Mouse (Mus musculus) intestine, postnatal 0 days (tissue): ENCODE measurements around the gene Pagr1a. TPM values are rescaled to one million over a fixed set of nuclear protein-coding genes. Genes with fewer than 3 reads are reported as not detected.

Experiments used
- ATAC-seq: fragments of 200-750 bp; cut with Nextera tagmentation; 2 replicates; pipeline ENCODE4 v1.8.0; 2017; ENCODE audit warnings: mild to moderate bottlenecking, moderate TSS enrichment, moderate library complexity
- H3K27ac ChIP-seq: fragments of 300-500 bp; sonication (generic); 2 replicates; pipeline ENCODE4 v1.5.1; 2014; ENCODE audit warnings: mild to moderate bottlenecking, low read depth, low read length, moderate library complexity
- H3K27me3 ChIP-seq: fragments of 300-500 bp; sonication (generic); replicated peaks from 2 replicates; pipeline ENCODE4 v1.6.1; 2014; ENCODE audit warnings: low read length, mixed read lengths; ENCODE audit not compliant: control insufficient read depth, insufficient read depth
- H3K36me3 ChIP-seq: fragments of 300-500 bp; sonication (generic); 2 replicates; pipeline ENCODE4 v1.6.1; 2014; ENCODE audit warnings: mild to moderate bottlenecking, moderate library complexity; ENCODE audit not compliant: control insufficient read depth, insufficient read depth
- H3K4me1 ChIP-seq: fragments of 300-500 bp; sonication (generic); replicated peaks from 2 replicates; pipeline ENCODE4 v1.6.1; 2014; ENCODE audit warnings: antibody characterized with exemption, low read length, mixed read lengths; ENCODE audit not compliant: control insufficient read depth, insufficient read depth
- H3K4me2 ChIP-seq: fragments of 300-500 bp; sonication (generic); replicated peaks from 2 replicates; pipeline ENCODE4 v1.6.1; 2014; ENCODE audit warnings: low read depth, mild to moderate bottlenecking, moderate library complexity
- H3K4me3 ChIP-seq: fragments of 300-500 bp; sonication (generic); 2 replicates; pipeline ENCODE4 v1.5.1; 2014; ENCODE audit warnings: low read depth, low read length
- H3K9ac ChIP-seq: fragments of 300-500 bp; sonication (generic); 2 replicates; pipeline ENCODE4 v1.6.1; 2014; ENCODE audit warnings: mild to moderate bottlenecking, low read depth, low read length
- H3K9me3 ChIP-seq: fragments of 300-500 bp; sonication (generic); 2 replicates; pipeline ENCODE4 v1.6.1; 2016; ENCODE audit warnings: mixed run types; ENCODE audit not compliant: control insufficient read depth
- CTCF ChIP-seq: sonication (generic); IDR thresholded peaks from 2 replicates; pipeline ENCODE4 v1.5.1; 2016; ENCODE audit warnings: low read depth, mild to moderate bottlenecking, control low read depth, antibody characterized with exemption, moderate library complexity
- WGBS: fragments of 180-500 bp; shearing (Covaris S2); extraction: QIAGEN DNeasy Blood & Tissue Kit; methylation state at CpG from one replicate; pipeline ENCODE4 v1.1.7; 2014; 5-methylcytosine and 5-hydroxymethylcytosine counted together
- polyA plus RNA-seq: library from polyadenylated mRNA; unstranded; fragments of >200 nt; fragmentation: Nextera tagmentation; extraction: Ambion mirVana; gene quantifications from 2 replicates; pipeline ENCODE4 v1.2.1, GENCODE M21; 2015

Pagr1a gene
- polyA plus RNA-seq = 26.4 and 37.5 TPM in 2 replicates

- ATAC-seq = peak; percentile 85
- peak within 1 kb of the TSS; percentile 73 for H3K9ac ChIP-seq
- no peaks in the 10 kb centered on the region for H3K9me3 ChIP-seq
- peak within 1 kb of the TSS; percentile 82 for H3K4me2 ChIP-seq
- peak; percentile 92 for TF ChIP-seq CTCF
- no peaks in the 10 kb centered on the region for H3K27me3 ChIP-seq
- peak within 1 kb of the TSS; percentile 59 for H3K4me3 ChIP-seq
- peak within 1 kb of the TSS; percentile 81 for H3K27ac ChIP-seq
- peaks cover 9% of the 10 kb centered on the region; the same call in 1 of the 2 replicates for H3K4me1 ChIP-seq
- H3K36me3 ChIP-seq = peaks cover 10% of the 10 kb centered on the region; the same call in 1 of the 2 replicates
- 2% methylated on average over 39 of the region's 39 CpGs for WGBS
These were observed at the start of gene Pagr1a for GRCm38 (mm10) chr7:127016971-127017949. Gene Pagr1a (minus strand): TSS chr7:127017352.

GRCm38 (mm10) chr7:127066317-127066716, 49.2 kb upstream of the Pagr1a start:
- ATAC-seq = no peak
- H3K4me2 ChIP-seq = no peak overlapping the region
- TF ChIP-seq CTCF = no peak
- no peaks in the 10 kb centered on the region for H3K9me3 ChIP-seq
- no peaks in the 10 kb centered on the region for H3K36me3 ChIP-seq
- H3K4me3 ChIP-seq = no peak overlapping the region
- no peak overlapping the region for H3K27ac ChIP-seq
- H3K9ac ChIP-seq = no peak overlapping the region
- no peaks in the 10 kb centered on the region for H3K27me3 ChIP-seq
- 67% methylated on average over 4 of the region's 4 CpGs for WGBS
- H3K4me1 ChIP-seq = no peaks in the 10 kb centered on the region

GRCm38 (mm10) chr7:127065538-127065937, 48.4 kb upstream of the Pagr1a start:
- Histone ChIP-seq H3K4me3 (no peak overlapping the region), H3K4me1 (no peaks in the 10 kb centered on the region), H3K9ac (no peak overlapping the region), H3K27me3 (no peaks in the 10 kb centered on the region), H3K4me2 (no peak overlapping the region), H3K9me3 (no peaks in the 10 kb centered on the region), H3K36me3 (no peaks in the 10 kb centered on the region), H3K27ac (no peak overlapping the region)
- ATAC-seq = no peak
- 84% methylated on average over 6 of the region's 6 CpGs for WGBS
- peak; percentile 24; the same call in 1 of the 2 replicates for TF ChIP-seq CTCF

GRCm38 (mm10) chr7:127055026-127055585, 38.0 kb upstream of the Pagr1a start:
- no peaks in the 10 kb centered on the region for H3K4me1 ChIP-seq
- no peaks in the 10 kb centered on the region for H3K36me3 ChIP-seq
- no peak overlapping the region for H3K27ac ChIP-seq
- WGBS = 63% methylated on average over 5 of the region's 5 CpGs
- TF ChIP-seq CTCF = peak; percentile 36
- no peaks in the 10 kb centered on the region for H3K9me3 ChIP-seq
- H3K4me2 ChIP-seq = no peak overlapping the region
- peaks cover 15% of the 10 kb centered on the region; the same call in 1 of the 2 replicates for H3K27me3 ChIP-seq
- no peak overlapping the region for H3K4me3 ChIP-seq
- ATAC-seq = no peak
- no peak overlapping the region for H3K9ac ChIP-seq

GRCm38 (mm10) chr7:127041851-127042672, 24.9 kb upstream of the Pagr1a start, which contains the start of gene Kif22:
Gene Kif22 (minus strand): TSS chr7:127042471.
- Histone ChIP-seq H3K4me3 (peak within 1 kb of the TSS; percentile 84), H3K27ac (0 out of 2 replicates have a peak within 1 kb of the TSS, but pooled peaks have one; percentile 15), H3K9ac (peak within 1 kb of the TSS; percentile 75), H3K27me3 (no peaks in the 10 kb centered on the region), H3K36me3 (no peaks in the 10 kb centered on the region), H3K9me3 (no peaks in the 10 kb centered on the region), H3K4me2 (peak within 1 kb of the TSS; percentile 89), H3K4me1 (peaks cover 5% of the 10 kb centered on the region; the same call in 1 of the 2 replicates)
- ATAC-seq = peak; percentile 78
- WGBS = under 1% methylated on average over 53 of the region's 53 CpGs
- no peak for TF ChIP-seq CTCF
